Mouse (Mus musculus) thymus, postnatal 36 days (tissue): ENCODE results near the gene Iqgap1.

ENCODE experiments used
- DNase-seq, 2 experiments: peaks; one replicate each; pipeline ENCODE4 v3.0.0; 2022; ENCODE audit warnings: mixed read lengths in 2 of 2

Iqgap1 gene

GRCm38 (mm10) chr7:80802412-80803160 is 23.2 kb downstream of the Iqgap1 start:
- DNase-seq: no peak

- peak; percentile 43 to 62 for DNase-seq
Measured at GRCm38 (mm10) chr7:80799307-80799706, 26.5 kb downstream of the Iqgap1 start.

- DNase-seq: no peak
Measured at GRCm38 (mm10) chr7:80796805-80797567, 28.8 kb downstream of the Iqgap1 start.

- DNase-seq: no peak
Measured at GRCm38 (mm10) chr7:80796258-80796657, 29.5 kb downstream of the Iqgap1 start.

- DNase-seq: no peak
Measured at GRCm38 (mm10) chr7:80789534-80789933, 36.2 kb downstream of the Iqgap1 start.

- no peak for DNase-seq
Measured at GRCm38 (mm10) chr7:80789061-80789460, 36.7 kb downstream of the Iqgap1 start.

- no peak for DNase-seq
Measured at GRCm38 (mm10) chr7:80788002-80788401, 37.8 kb downstream of the Iqgap1 start.

GRCm38 (mm10) chr7:80786746-80787145 is 39.0 kb downstream of the Iqgap1 start:
- DNase-seq: no peak

- DNase-seq: no peak
Measured at GRCm38 (mm10) chr7:80783841-80784240, 41.9 kb downstream of the Iqgap1 start.

- DNase-seq: peak; percentile 43 to 63
Measured at GRCm38 (mm10) chr7:80782155-80783109, 43.3 kb downstream of the Iqgap1 start.

GRCm38 (mm10) chr7:80781444-80782120 is 44.2 kb downstream of the Iqgap1 start:
- DNase-seq: no peak

GRCm38 (mm10) chr7:80778958-80779669 is 46.7 kb downstream of the Iqgap1 start:
- DNase-seq: peak; percentile 61 to 76

- DNase-seq: no peak
Measured at GRCm38 (mm10) chr7:80778376-80778775, 47.4 kb downstream of the Iqgap1 start.

- DNase-seq: no peak
Measured at GRCm38 (mm10) chr7:80777151-80777550, 48.6 kb downstream of the Iqgap1 start.

GRCm38 (mm10) chr7:80776090-80776489 is 49.7 kb downstream of the Iqgap1 start:
- DNase-seq: no peak

- DNase-seq: no peak
Measured at GRCm38 (mm10) chr7:80775448-80775904, 50.3 kb downstream of the Iqgap1 start.

GRCm38 (mm10) chr7:80774615-80775447 is 50.9 kb downstream of the Iqgap1 start:
- no peak for DNase-seq

GRCm38 (mm10) chr7:80773834-80774614 is 51.8 kb downstream of the Iqgap1 start:
- no peak for DNase-seq

GRCm38 (mm10) chr7:80770466-80770865 is 55.3 kb downstream of the Iqgap1 start:
- DNase-seq: no peak

- no peak for DNase-seq
Measured at GRCm38 (mm10) chr7:80766861-80767312, 58.9 kb downstream of the Iqgap1 start.
